Mouse (Mus musculus): Measurements from ENCODE around the gene Arid1b. TPM values are rescaled to one million over a fixed set of nuclear protein-coding genes. Genes with fewer than 3 reads are reported as not detected.

Arid1b gene
- polyA plus RNA-seq, 1 experiment from 2014 or later: 7.2 TPM

DNA sequence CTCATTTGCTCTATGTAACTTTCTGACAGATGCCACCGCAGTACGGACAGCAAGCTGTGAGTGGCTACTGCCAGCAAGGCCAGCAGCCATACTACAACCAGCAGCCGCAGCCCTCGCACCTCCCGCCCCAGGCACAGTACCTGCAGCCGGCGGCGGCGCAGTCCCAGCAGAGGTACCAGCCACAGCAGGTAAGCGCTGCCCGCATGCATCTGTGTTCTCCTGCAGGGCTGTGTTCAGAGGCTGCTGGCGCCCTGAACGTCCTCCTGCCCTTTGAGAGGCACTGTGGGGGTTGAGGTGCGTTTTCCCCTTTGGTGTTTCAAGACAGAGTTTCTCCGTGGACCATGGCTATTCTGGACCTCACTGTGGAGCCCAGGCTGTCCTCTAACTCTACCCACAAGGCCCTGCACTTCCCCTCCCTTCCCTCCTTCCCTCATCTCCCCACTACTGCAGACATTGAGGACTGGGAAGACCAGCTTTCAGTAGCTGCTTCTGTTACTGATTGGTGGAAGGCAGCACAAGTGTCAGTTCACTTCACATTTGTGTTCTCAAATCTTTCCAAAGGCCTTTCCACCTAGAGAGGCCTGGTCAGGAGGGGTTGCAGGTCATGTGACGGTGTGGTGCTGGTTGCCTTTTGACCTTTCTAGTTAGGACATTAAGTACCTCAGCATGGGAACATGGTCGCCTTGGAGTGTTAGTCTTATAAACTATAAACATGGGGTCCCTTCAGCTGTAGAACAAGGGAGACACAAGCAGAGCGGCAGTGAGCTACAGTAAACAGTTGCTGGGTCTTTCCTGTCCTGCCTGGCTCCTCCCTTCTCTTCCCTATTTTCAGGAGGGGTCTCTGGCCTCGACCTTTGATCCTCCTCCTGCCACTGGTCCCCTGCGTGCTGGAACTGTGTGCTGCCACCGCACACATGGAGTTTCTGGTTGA, 103.7 kb downstream of the Arid1b start:
- Histone ChIP-seq H3K9me3 (ENCODE audit: low read length) (no peaks in the 10 kb centered on the region), H3K27ac (ENCODE audit: low read length) (peak overlapping the region; percentile 27), H3K27me3 (replicated peaks; ENCODE audit: insufficient read depth, low read length) (no peaks in the 10 kb centered on the region), H3K9ac (replicated peaks; ENCODE audit: low read depth) (no peak overlapping the region), H3K4me2 (replicated peaks; ENCODE audit: low read depth, low read length) (no peak overlapping the region), H3K4me3 (ENCODE audit: low read depth, low read length) (no peak overlapping the region), H3K4me1 (ENCODE audit: insufficient read depth, low read depth, low read length) (peaks cover 23% of the 10 kb centered on the region; the same call in 1 of the 2 replicates), H3K36me3 (ENCODE audit: insufficient read depth, low read length) (no peaks in the 10 kb centered on the region)
- DNase-seq (ENCODE audit: low spot score) (no peak), ATAC-seq (no peak)
- TF ChIP-seq CTCF (IDR thresholded peaks at IDR 0.05) (no peak), EP300 (IDR thresholded peaks at IDR 0.05) (no peak)
- 71% methylated on average over 21 of the region's 21 CpGs for WGBS

- DNase-seq (ENCODE audit: low spot score) (no peak), ATAC-seq (no peak; the same call in 1 of the 2 replicates)
- H3K9ac ChIP-seq (replicated peaks; ENCODE audit: low read depth): no peak overlapping the region
- peaks cover 23% of the 10 kb centered on the region; the same call in 1 of the 2 replicates for H3K4me1 ChIP-seq (ENCODE audit: insufficient read depth, low read depth, low read length)
- peak overlapping the region; percentile 27; the same call in 1 of the 2 replicates for H3K27ac ChIP-seq (ENCODE audit: low read length)
- no peak overlapping the region for H3K4me3 ChIP-seq (ENCODE audit: low read depth, low read length)
- no peaks in the 10 kb centered on the region for H3K27me3 ChIP-seq (replicated peaks; ENCODE audit: insufficient read depth, low read length)
- H3K36me3 ChIP-seq (ENCODE audit: insufficient read depth, low read length): no peaks in the 10 kb centered on the region
- TF ChIP-seq EP300 (IDR thresholded peaks at IDR 0.05) (no peak), CTCF (IDR thresholded peaks at IDR 0.05) (no peak)
- H3K4me2 ChIP-seq (replicated peaks; ENCODE audit: low read depth, low read length): no peak overlapping the region
- no peaks in the 10 kb centered on the region for H3K9me3 ChIP-seq (ENCODE audit: low read length)
- WGBS: 40% methylated on average over 7 of the region's 7 CpGs
Observed at GRCm38 (mm10) chr17:5098727-5099126, 104.6 kb downstream of the Arid1b start.

DNA sequence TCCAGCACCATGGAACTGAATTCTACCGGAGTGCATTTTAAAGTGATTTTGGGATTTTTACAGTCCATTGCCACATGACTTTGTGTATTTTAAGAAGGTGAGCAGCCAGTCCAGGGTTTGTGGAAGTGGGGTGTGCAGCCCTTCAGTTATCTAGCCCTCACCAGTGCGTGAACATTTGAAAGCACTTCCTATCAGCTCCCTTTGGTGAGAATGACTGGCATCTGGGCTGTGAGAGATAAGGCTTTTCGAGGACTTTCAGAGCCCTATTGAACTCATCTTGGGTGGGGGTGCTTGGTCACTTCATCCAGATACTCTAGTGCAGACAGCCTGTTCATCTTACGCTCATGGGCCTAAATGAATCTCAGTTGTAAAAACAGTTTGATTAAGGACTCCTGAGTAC, 105.1 kb downstream of the Arid1b start:
- no peak overlapping the region for H3K4me3 ChIP-seq (ENCODE audit: low read depth, low read length)
- peak; percentile 13; the same call in 1 of the 2 replicates for TF ChIP-seq EP300 (IDR thresholded peaks at IDR 0.05)
- no peak for TF ChIP-seq CTCF (IDR thresholded peaks at IDR 0.05)
- peak; percentile 33; the same call in 1 of the 2 replicates for ATAC-seq
- WGBS: 29% methylated on average over 4 of the region's 4 CpGs
- no peaks in the 10 kb centered on the region for H3K36me3 ChIP-seq (ENCODE audit: insufficient read depth, low read length)
- H3K4me2 ChIP-seq (replicated peaks; ENCODE audit: low read depth, low read length): no peak overlapping the region
- peaks cover 23% of the 10 kb centered on the region; the same call in 1 of the 2 replicates for H3K4me1 ChIP-seq (ENCODE audit: insufficient read depth, low read depth, low read length)
- no peak for DNase-seq (ENCODE audit: low spot score)
- no peak overlapping the region for H3K9ac ChIP-seq (replicated peaks; ENCODE audit: low read depth)
- H3K27ac ChIP-seq (ENCODE audit: low read length): peak overlapping the region; percentile 27; the same call in 1 of the 2 replicates
- no peaks in the 10 kb centered on the region for H3K9me3 ChIP-seq (ENCODE audit: low read length)
- no peaks in the 10 kb centered on the region for H3K27me3 ChIP-seq (replicated peaks; ENCODE audit: insufficient read depth, low read length)

DNA sequence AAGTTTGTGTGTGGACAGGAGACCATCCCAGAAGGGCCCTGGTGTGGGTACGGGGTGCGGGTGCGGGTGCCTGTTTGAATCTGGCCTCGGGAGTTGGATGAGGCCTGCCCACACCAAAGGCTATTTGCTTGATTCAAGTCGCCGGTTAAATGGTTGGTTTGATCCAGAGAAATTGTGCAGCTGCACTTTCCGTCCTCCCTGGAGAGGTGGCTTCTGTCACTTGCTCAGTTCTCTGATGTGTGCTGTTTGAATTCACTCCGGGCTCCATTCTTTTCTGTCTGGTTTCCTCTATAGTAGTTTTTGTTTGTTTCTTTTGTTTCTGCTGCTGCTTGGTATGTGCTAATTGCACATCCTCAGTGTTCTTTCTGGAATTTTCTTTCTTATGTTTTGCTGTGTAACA, 107.0 kb downstream of the Arid1b start:
- Histone ChIP-seq H3K27me3 (replicated peaks; ENCODE audit: insufficient read depth, low read length) (no peaks in the 10 kb centered on the region), H3K9me3 (ENCODE audit: low read length) (no peaks in the 10 kb centered on the region), H3K27ac (ENCODE audit: low read length) (peak overlapping the region; percentile 14; the same call in 1 of the 2 replicates), H3K9ac (replicated peaks; ENCODE audit: low read depth) (no peak overlapping the region), H3K4me1 (ENCODE audit: insufficient read depth, low read depth, low read length) (peaks cover 22% of the 10 kb centered on the region; the same call in 1 of the 2 replicates), H3K36me3 (ENCODE audit: insufficient read depth, low read length) (no peaks in the 10 kb centered on the region), H3K4me3 (ENCODE audit: low read depth, low read length) (no peak overlapping the region), H3K4me2 (replicated peaks; ENCODE audit: low read depth, low read length) (no peak overlapping the region)
- TF ChIP-seq CTCF (IDR thresholded peaks at IDR 0.05): no peak
- no peak for TF ChIP-seq EP300 (IDR thresholded peaks at IDR 0.05)
- 83% methylated on average over 8 of the region's 8 CpGs for WGBS
- ATAC-seq (no peak), DNase-seq (ENCODE audit: low spot score) (no peak)

DNA sequence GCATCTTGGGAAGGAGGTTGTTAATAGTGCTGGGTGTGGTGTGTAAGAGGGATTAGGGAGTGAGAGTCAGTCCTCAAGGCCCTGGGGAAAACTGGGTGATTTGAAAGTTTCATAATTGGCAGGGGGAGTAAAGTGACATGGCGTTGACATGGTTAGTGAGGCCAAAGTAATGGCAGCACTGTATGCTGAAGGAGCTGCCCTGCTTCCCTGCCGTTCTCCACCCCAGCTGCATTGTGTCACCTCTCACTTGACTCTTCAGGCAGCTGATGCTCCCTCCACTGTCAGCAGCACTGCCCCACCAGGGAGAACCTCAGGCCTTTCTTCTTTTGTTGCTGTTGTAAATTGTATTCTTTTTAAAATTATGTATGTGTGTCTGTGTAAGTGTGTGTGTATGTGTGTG, 107.8 kb downstream of the Arid1b start:
- Histone ChIP-seq H3K36me3 (ENCODE audit: insufficient read depth, low read length) (no peaks in the 10 kb centered on the region), H3K9me3 (ENCODE audit: low read length) (no peaks in the 10 kb centered on the region), H3K27ac (ENCODE audit: low read length) (no peak overlapping the region; the same call in 1 of the 2 replicates), H3K4me1 (ENCODE audit: insufficient read depth, low read depth, low read length) (peaks cover 22% of the 10 kb centered on the region; the same call in 1 of the 2 replicates), H3K9ac (replicated peaks; ENCODE audit: low read depth) (no peak overlapping the region), H3K27me3 (replicated peaks; ENCODE audit: insufficient read depth, low read length) (no peaks in the 10 kb centered on the region), H3K4me3 (ENCODE audit: low read depth, low read length) (no peak overlapping the region), H3K4me2 (replicated peaks; ENCODE audit: low read depth, low read length) (no peak overlapping the region)
- ATAC-seq: peak; percentile 67
- WGBS: 35% methylated on average over 2 of the region's 2 CpGs
- peak; percentile 67 for DNase-seq (ENCODE audit: low spot score)
- TF ChIP-seq EP300 (IDR thresholded peaks at IDR 0.05): no peak
- TF ChIP-seq CTCF (IDR thresholded peaks at IDR 0.05): no peak

GRCm38 (mm10) chr17:5105746-5106145, 111.6 kb downstream of the Arid1b start:
- H3K4me2 ChIP-seq (replicated peaks; ENCODE audit: low read depth, low read length): no peak overlapping the region
- peak; percentile 12; the same call in 1 of the 2 replicates for ATAC-seq
- H3K9ac ChIP-seq (replicated peaks; ENCODE audit: low read depth): no peak overlapping the region
- no peak overlapping the region; the same call in 1 of the 2 replicates for H3K27ac ChIP-seq (ENCODE audit: low read length)
- WGBS: 60% methylated on average over 6 of the region's 6 CpGs
- H3K4me3 ChIP-seq (ENCODE audit: low read depth, low read length): no peak overlapping the region
- H3K4me1 ChIP-seq (ENCODE audit: insufficient read depth, low read depth, low read length): peaks cover 22% of the 10 kb centered on the region
- no peaks in the 10 kb centered on the region for H3K9me3 ChIP-seq (ENCODE audit: low read length)
- H3K27me3 ChIP-seq (replicated peaks; ENCODE audit: insufficient read depth, low read length): no peaks in the 10 kb centered on the region
- no peak for TF ChIP-seq EP300 (IDR thresholded peaks at IDR 0.05)
- no peak for TF ChIP-seq CTCF (IDR thresholded peaks at IDR 0.05)
- DNase-seq (ENCODE audit: low spot score): no peak
- H3K36me3 ChIP-seq (ENCODE audit: insufficient read depth, low read length): no peaks in the 10 kb centered on the region

All from lung, postnatal 0 days (tissue).